Mouse (Mus musculus): ENCODE results near the gene Snx13. TPM values are rescaled to one million over a fixed set of nuclear protein-coding genes. Genes with fewer than 3 reads are reported as not detected.

Gene Snx13
- polyA plus RNA-seq, 1 experiment: 26.1 TPM

DNA sequence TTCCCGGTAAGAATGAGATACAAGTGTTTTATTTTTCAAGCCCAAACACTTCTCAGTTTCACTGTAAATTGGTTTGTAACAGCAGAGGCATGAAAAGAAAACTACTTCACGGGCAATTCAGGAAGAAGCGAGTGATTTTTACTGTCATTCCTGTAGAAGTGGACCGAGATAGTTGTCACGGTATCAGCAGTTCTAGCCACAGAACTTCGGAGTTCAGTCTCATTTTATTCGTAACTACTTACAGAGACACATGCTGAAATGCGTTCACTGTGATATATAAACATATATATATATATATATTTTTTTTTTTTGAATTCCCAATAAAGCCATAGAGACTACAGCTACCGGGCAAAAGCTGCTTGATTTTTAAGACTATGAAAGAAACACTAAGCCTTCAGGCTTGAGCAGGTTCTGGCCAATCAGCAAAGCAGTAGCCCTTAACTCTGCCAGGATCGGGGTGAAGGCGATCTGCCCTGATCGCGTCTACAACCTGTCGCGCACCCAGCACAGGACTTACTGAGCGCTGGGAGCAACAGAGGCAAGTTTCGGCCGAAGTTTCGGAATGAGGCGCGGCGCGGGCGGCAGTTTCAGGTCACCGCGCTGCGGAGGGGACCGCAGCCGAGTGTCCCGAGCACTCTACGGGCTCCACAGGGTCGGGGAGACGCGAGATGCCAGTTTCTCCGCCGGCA, 532 bp upstream of the Snx13 start:
- peak in 1 of 2 experiments; percentile 24 for DNase-seq (ENCODE audit: extremely low spot score in 1 of 2, low spot score in 1 of 2)

DNA sequence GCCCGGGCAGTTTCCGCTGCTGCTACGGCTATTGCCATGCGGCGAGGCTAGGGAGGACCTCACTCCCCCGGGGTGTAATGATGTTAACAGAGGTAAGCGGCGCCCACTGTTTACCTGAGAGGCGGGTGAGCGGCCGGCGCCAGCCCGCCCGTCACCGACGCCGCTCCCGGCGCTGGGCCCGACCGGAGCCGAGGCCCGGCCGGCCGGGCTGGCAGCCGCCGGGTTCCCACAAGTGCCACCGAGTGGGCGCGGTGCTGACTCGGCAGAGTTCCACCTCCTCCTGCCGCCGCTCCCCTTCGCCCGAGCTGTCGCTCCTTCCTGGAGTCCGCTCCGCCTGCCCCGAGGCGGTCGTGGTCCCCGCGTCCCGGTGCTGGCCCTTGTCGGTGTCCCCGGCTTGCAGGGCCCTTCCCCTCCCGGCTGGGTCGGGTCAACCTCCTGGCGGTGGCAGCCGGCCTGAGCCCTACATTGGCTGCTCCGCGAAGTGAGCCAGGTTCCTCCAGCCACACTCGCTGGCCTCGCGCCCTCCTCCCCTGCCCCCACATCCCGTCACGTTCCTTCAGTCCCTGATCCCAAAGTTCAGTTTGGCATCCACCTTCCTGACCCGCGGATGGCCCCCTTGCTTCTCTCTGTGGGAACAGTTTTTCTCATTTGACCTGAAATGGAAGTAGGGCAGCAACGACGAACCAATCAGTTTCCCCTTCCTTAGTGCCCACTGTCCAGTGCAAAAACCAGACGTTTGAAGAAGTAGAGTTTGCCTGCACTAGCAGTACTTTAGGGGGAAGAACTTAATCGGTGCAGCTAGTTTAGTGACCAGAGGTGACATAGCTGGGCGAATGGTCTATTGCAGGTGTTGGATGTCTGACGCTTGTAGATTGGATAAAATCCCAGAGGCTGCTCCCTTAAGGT, 587 bp downstream of the Snx13 start:
- peak in 1 of 2 experiments; percentile 47 for DNase-seq (ENCODE audit: extremely low spot score in 1 of 2, low spot score in 1 of 2)

DNA sequence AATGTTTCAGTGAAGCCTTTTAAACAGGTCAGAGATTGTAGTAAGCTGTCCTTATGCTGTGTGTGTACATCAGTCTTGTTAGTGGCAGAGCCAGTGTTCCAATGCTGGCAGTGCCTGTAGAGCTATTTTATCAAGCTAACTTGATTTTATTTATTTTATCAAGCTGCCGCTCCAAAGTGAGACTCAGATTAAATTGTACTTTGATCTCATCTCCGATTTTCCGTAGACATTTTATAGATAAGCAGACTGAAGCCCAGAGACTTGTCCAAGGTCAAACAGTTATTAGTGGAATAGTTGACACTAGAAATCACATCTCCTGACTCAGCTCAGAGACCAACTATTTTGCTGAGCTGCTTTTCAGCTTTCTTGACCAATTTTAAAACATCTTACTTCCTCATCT, 1.9 kb downstream of the Snx13 start:
- DNase-seq (ENCODE audit: extremely low spot score in 1 of 2, low spot score in 1 of 2): no peak

DNA sequence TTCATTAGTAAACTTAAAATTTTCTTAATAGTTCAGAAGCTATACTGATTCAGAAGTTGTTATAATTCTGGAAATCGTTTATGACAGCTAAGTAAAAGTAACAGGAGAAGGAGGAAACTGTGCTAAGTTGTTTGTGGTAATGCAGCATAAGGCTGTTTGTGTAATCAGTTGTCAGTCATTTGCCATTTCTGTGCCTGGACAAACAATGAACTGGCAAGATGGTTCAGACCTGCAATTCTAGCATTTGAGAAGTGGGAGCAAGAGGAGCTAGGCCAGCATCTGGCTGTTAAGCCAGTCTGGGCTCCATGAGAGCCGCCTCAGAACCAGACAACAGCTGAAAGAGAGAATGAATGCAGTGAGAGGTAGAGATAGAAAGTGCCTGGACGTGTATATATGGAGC, 3.5 kb downstream of the Snx13 start:
- no peak for DNase-seq (ENCODE audit: extremely low spot score in 1 of 2, low spot score in 1 of 2)

DNA sequence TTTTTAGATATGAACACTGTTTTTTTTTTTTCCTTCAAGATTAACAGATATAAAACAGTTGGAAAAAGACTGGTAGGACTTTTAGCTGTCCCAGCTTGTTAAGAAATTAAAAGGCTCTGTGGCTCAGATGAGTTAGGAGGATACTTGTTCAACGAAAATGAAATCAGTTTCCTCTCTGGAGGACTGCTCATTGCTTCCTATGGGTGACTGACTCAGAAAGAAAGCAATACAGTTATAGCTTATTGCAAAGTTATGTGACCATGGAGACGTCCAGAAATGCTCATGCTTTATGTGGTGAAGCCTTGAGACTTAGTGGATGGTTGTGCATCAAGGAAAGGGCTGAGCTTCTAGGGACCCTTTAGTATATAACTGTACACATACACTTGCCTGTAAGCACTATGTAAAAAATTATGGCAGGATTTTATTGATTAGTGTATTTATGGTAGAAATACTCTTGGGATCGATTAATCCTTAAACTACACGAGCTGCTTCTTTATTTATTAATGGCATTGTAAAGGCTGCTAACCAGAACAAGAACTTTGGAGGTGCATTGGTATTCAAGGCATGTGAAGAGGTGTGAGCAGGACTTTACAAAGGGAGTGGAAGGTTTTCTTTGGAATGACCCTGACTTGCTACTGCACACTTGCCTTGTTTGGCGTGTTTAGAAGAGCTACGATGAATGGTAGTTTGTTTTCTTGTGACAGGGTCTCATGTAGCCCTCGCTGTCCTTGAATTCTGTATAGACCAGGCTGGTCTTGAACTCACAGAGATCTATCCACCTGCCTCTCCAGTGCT, 4.2 kb downstream of the Snx13 start:
- no peak for DNase-seq (ENCODE audit: extremely low spot score in 1 of 2, low spot score in 1 of 2)

DNA sequence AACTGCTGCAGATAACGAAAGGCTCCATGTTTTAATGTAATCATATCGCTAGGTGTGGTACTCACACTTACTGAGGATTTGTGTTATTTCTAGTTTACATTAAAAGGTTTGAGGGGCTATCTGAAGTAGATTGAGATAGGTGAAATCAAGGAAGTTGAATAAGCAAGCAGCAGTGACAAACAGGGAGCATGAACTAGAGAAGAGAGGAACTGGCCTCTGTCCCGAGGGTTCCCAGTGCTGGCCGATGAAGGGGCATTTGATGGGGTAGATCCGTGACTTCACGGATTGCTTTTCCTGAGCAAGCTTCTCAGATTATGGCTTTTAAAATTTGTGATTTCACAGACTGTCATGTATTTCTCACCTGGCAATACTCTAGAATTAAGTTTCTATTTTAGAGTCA, 7.4 kb downstream of the Snx13 start:
- no peak for DNase-seq (ENCODE audit: extremely low spot score in 1 of 2, low spot score in 1 of 2)

- DNase-seq (ENCODE audit: extremely low spot score in 1 of 2, low spot score in 1 of 2): no peak
These were observed 8.4 kb downstream of the Snx13 start for GRCm38 (mm10) chr12:35055114-35056095.

- DNase-seq (ENCODE audit: extremely low spot score in 1 of 2, low spot score in 1 of 2): no peak
These were observed 16.9 kb downstream of the Snx13 start for GRCm38 (mm10) chr12:35063697-35064468.

DNA sequence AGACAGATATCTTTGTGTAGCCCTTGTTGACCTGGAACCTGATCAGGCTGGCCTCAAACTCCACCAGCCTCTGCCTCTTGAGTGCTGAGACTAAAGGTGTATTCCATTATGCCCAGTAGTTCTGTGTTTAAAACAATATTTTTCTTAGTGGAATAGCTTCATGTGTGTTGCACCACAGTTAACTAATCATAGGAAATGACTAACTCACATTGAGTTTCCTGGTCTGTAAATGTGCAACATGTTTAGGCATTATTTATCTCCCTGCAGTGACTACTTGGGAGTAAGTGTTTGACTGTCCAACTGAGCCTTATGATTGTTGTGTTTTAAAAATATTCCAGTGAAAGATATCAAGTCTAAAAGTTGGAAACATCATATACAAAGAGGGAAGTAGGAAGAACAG, 20.6 kb downstream of the Snx13 start:
- DNase-seq (ENCODE audit: extremely low spot score in 1 of 2, low spot score in 1 of 2): no peak

- DNase-seq (ENCODE audit: extremely low spot score in 1 of 2, low spot score in 1 of 2): no peak
These were observed 24.4 kb downstream of the Snx13 start for GRCm38 (mm10) chr12:35071336-35071735.

GRCm38 (mm10) chr12:35072178-35072577, 25.2 kb downstream of the Snx13 start:
- no peak for DNase-seq (ENCODE audit: extremely low spot score in 1 of 2, low spot score in 1 of 2)

- DNase-seq (ENCODE audit: extremely low spot score in 1 of 2, low spot score in 1 of 2): no peak
These were observed 29.0 kb downstream of the Snx13 start for GRCm38 (mm10) chr12:35075993-35076392.

- peak in 1 of 2 experiments; percentile 22 for DNase-seq (ENCODE audit: extremely low spot score in 1 of 2, low spot score in 1 of 2)
These were observed 76.6 kb downstream of the Snx13 start for GRCm38 (mm10) chr12:35123549-35123948.

DNA sequence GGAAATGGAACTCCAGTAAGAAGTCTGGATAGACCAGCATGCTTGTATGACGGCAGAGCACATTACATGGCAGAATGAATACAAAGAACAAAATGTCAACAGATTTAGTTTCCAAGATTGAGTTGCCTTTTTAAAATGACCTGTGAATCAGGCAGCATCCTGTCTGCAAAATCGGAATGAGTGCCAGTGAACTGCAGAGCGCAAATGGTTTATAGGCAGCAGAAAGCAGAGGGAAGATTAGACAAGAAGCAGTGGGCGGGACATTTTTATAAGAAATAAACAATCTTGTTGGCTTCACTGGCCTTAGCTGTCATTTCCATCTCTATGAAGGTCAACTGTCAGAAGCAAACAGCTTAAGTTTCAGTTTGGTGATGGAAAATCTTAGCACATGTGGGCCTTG, 106.2 kb downstream of the Snx13 start:
- DNase-seq (ENCODE audit: extremely low spot score in 1 of 2, low spot score in 1 of 2): no peak

DNA sequence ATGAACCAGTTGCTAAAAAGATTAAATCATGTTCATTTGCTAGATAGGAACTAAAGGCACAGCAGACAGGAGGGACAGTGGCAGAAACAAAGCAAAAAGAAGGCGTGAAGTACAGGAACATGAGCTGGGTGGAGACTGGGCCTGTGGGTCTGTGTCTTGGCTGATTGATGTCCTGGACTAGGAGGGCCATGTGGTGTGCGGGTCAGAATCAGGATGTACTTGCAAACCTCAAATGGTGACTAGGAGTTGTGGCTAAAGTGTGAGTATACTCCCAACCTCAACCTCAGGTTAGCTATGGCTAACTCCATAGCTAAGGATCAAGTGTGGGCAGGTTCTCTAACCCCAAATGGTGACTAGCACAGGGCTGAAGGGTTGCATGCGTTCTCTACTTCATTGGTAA, 107.2 kb downstream of the Snx13 start:
- no peak for DNase-seq (ENCODE audit: extremely low spot score in 1 of 2, low spot score in 1 of 2)

DNA sequence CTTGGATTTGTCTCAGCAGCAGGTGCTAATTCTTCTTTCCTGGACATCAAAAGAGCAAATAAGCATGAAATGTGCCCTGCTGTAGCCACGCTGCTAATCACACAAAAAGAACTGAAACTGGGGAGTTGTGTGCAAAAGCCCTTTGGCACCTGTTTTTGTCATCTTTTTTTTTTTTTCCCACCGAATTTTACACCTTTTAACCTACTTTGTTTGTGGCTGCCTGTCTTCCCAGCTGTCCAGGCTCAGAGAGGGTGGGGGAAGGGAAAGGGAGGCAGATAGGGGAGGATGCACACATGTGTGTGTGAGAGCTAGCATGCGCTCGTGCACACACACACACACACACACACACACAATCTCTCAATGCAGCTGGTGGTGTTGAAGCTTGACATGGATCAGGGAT, 110.3 kb downstream of the Snx13 start:
- DNase-seq (ENCODE audit: extremely low spot score in 1 of 2, low spot score in 1 of 2): no peak

- no peak for DNase-seq (ENCODE audit: extremely low spot score in 1 of 2, low spot score in 1 of 2)
These were observed 114.7 kb downstream of the Snx13 start for GRCm38 (mm10) chr12:35161690-35162089.

DNA sequence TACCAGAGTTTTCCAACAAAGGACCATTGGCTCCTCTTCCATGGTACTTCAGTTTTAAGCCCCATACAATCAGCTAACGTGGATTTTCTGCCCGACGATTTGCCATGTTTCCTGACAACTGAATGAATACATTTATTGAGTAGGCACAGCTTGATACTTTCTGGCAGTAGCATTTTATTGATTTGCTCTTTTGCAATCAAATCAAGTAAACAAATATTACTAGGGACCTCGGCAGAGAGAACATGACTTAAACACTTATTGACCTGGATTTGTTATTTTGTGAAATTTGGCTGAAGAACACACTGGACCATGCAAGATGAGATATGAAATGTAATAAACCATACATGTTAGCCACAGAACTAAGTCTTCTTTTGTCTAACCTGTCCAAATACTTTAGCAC, 123.3 kb downstream of the Snx13 start:
- DNase-seq (ENCODE audit: extremely low spot score in 1 of 2, low spot score in 1 of 2): no peak

DNA sequence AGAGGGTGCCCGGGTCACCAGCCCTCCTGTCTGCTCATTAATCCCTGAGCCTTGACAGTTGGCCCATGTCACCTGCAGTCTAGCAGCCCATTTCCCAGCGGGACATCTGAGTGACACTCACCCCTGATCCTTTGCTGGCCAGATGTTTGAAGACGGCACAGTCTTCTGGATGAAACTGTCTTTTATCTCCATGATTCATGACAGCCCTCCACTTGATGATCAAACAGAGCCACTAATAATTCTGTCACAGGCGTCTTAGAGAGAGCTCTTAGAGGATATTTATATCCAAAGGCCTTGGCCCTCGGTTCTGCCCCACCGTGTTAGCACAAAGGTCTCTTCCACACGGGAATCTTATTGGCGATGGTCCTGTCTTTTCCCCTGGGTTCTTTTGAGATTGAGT, 129.0 kb downstream of the Snx13 start:
- no peak for DNase-seq (ENCODE audit: extremely low spot score in 1 of 2, low spot score in 1 of 2)
